ENCODE assay signal across 14 mouse cellular contexts in the genomic region with DNA sequence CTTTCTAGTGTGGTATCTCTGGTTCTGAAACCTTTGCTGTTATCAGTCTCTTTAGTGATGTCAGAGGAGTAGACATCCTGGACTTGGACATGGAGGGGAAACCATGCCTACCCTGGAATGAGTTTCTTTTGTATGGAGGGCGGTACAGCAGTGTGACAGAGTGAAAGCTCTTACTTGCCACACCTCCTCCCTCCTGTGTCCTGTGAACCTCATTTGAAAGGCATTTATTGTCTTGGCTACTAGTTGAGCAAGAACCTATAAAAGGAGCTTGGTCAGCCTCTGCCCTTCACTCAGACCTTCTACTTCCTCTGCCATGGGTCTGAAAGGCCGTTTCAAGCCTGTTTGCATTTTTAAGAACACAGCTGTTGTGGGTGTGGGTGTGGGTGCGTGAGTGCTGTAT.
A peak's percentile ranks its signal among the peaks of the same experiment; 100 is the strongest.
DNase-seq lines count a peak whose midpoint lies in the region; ATAC-seq and TF ChIP-seq lines count a peak whose summit lies in the region.
"Had no signal": no experiment of that assay in that cellular context is flagged by ENCODE, and none has a peak within 500 bp of the region (broad histone marks: within the 10 kb centered on the region; RNA-seq: fewer than 3 reads in every experiment).

No protein-coding gene starts in this region.

- no peak overlapping the region for H3K4me2 ChIP-seq in midbrain, embryonic 11.5 days
- H3K4me2 ChIP-seq in liver, embryonic 14.5 days (ENCODE audit: low read depth), result peak overlapping the region; percentile 72

- 60% methylated on average over 3 of the region's 3 CpGs for WGBS in heart, embryonic 10.5 days
- 64% methylated on average over 3 of the region's 3 CpGs for WGBS in midbrain, embryonic 10.5 days
- WGBS in midbrain, embryonic 11.5 days, result 71% methylated on average over 3 of the region's 3 CpGs
- 51% methylated on average over 3 of the region's 3 CpGs for WGBS in liver, embryonic 14.5 days (ENCODE audit: insufficient replicate concordance)

- no peak overlapping the region for H3K9ac ChIP-seq in midbrain, embryonic 11.5 days (ENCODE audit: low read length)
- H3K9ac ChIP-seq in liver, embryonic 14.5 days (replicated peaks), result peak overlapping the region; percentile 54

- peaks cover 24% of the 10 kb centered on the region; the same call in 1 of the 2 replicates for H3K36me3 ChIP-seq in heart, embryonic 10.5 days
- H3K36me3 ChIP-seq in midbrain, embryonic 10.5 days, result peaks cover 36% of the 10 kb centered on the region
- H3K36me3 ChIP-seq in midbrain, embryonic 11.5 days (ENCODE audit: control insufficient read depth, insufficient read depth, low read length), result no peaks in the 10 kb centered on the region
- no peaks in the 10 kb centered on the region for H3K36me3 ChIP-seq in liver, embryonic 14.5 days (replicated peaks; ENCODE audit: control insufficient read depth, insufficient read depth, low read depth)
- H3K36me3 ChIP-seq: G1E had no signal

- peaks cover 36% of the 10 kb centered on the region for H3K4me1 ChIP-seq in heart, embryonic 10.5 days
- peaks cover 43% of the 10 kb centered on the region for H3K4me1 ChIP-seq in midbrain, embryonic 10.5 days
- H3K4me1 ChIP-seq in midbrain, embryonic 11.5 days (ENCODE audit: control insufficient read depth, insufficient read depth, low read length), result peaks cover 3% of the 10 kb centered on the region; the same call in 1 of the 2 replicates
- peaks cover 45 to 57% of the 10 kb centered on the region in 2 experiments for H3K4me1 ChIP-seq in liver, embryonic 14.5 days (replicated peaks; ENCODE audit: control insufficient read depth in 2 of 2, insufficient read depth in 2 of 2, low read length in 1 of 2)

- TF ChIP-seq EP300 in liver, embryonic 14.5 days (IDR thresholded peaks at IDR 0.05; ENCODE audit: low read depth), result no peak

- ATAC-seq in midbrain, embryonic 11.5 days (ENCODE audit: low FRiP score), result no peak
- ATAC-seq in liver, embryonic 14.5 days (ENCODE audit: insufficient read depth), result no peak
- ATAC-seq: forebrain, embryonic 16.5 days had no signal

- TF ChIP-seq CTCF in liver, embryonic 14.5 days (IDR thresholded peaks at IDR 0.05; ENCODE audit: low read depth), result no peak

- H3K4me3 ChIP-seq in heart, embryonic 10.5 days, result no peak overlapping the region
- H3K4me3 ChIP-seq in midbrain, embryonic 10.5 days, result no peak overlapping the region
- no peak overlapping the region for H3K4me3 ChIP-seq in midbrain, embryonic 11.5 days (ENCODE audit: low read depth, low read length)
- H3K4me3 ChIP-seq in liver, embryonic 14.5 days (ENCODE audit: insufficient read depth in 1 of 2, low read depth in 2 of 2, low read length in 2 of 2), result no peak overlapping the region

- H3K27ac ChIP-seq in heart, embryonic 10.5 days, result peak overlapping the region; percentile 67; the same call in 1 of the 2 replicates
- H3K27ac ChIP-seq in midbrain, embryonic 10.5 days (replicated peaks), result 0 out of 2 replicates have a peak overlapping the region, but pooled peaks have one; percentile 9
- H3K27ac ChIP-seq in midbrain, embryonic 11.5 days (ENCODE audit: low read depth, low read length), result no peak overlapping the region
- peak overlapping the region; percentile 93 for H3K27ac ChIP-seq in liver, embryonic 14.5 days
- H3K27ac ChIP-seq: macrophage had no signal

- no peak for DNase-seq in heart, embryonic 10.5 days (ENCODE audit: low spot score)
- DNase-seq in heart, adult 8-10 months (ENCODE audit: low spot score), result no peak
- DNase-seq in midbrain, embryonic 10.5 days (ENCODE audit: low spot score), result no peak
- DNase-seq in midbrain, embryonic 11.5 days (ENCODE audit: low spot score, missing footprints), result no peak
- DNase-seq in liver, embryonic 14.5 days (ENCODE audit: low read depth in 3 of 3, low spot score in 3 of 3), result no peak
- DNase-seq in yolk sac, embryonic 10.5 days (ENCODE audit: low spot score), result peak; percentile 46
- DNase-seq in thymus, postnatal 4 days, result no peak
- no peak for DNase-seq in thymus, postnatal 36 days
- DNase-seq: B cell, adult 2 months; cerebellum, adult 11-12 months; gastrocnemius, postnatal 14 days had no signal

- no peaks in the 10 kb centered on the region for H3K27me3 ChIP-seq in heart, embryonic 10.5 days (ENCODE audit: insufficient read depth, poor library complexity, severe bottlenecking)
- no peaks in the 10 kb centered on the region for H3K27me3 ChIP-seq in midbrain, embryonic 10.5 days (ENCODE audit: low read depth, poor library complexity, severe bottlenecking)
- H3K27me3 ChIP-seq in midbrain, embryonic 11.5 days (ENCODE audit: control insufficient read depth, insufficient read depth, low read length), result no peaks in the 10 kb centered on the region
- no peaks in the 10 kb centered on the region for H3K27me3 ChIP-seq in liver, embryonic 14.5 days (ENCODE audit: control insufficient read depth, insufficient read depth, low read length)

- no peaks in the 10 kb centered on the region for H3K9me3 ChIP-seq in heart, embryonic 10.5 days
- H3K9me3 ChIP-seq in midbrain, embryonic 10.5 days (replicated peaks), result no peaks in the 10 kb centered on the region
- H3K9me3 ChIP-seq in midbrain, embryonic 11.5 days (ENCODE audit: control insufficient read depth, low read length), result no peaks in the 10 kb centered on the region
- H3K9me3 ChIP-seq in liver, embryonic 14.5 days (ENCODE audit: control insufficient read depth, low read length), result no peaks in the 10 kb centered on the region
